Mouse (Mus musculus) embryo, embryonic 11 days (tissue): ENCODE data around the gene Cfap43.
A peak's percentile ranks its signal among the peaks of the same experiment; 100 is the strongest.

ENCODE experiments used
- DNase-seq: peaks from one replicate; pipeline ENCODE4 v3.0.0-alpha.2; 2015

Cfap43 gene

DNA sequence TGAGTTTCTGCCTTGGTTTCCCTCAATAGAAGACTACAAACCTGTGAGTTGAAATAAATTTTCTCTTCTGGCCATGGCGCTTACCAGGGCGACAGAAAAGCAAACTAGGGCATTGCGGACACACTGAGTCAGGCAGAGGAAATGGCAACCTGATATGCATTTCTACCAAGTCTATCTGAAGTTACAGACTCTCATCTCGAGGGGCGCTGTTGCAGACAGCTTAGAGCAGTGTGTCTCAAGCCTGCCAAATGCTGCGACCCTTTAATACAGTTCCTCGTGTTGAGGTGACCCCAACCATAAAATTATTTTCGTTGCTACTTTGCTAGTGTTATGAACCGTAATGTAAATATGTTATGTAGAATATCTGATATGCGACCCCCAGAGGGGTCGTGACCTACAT lies 138.1 kb downstream of the Cfap43 start:
- DNase-seq = no peak

DNA sequence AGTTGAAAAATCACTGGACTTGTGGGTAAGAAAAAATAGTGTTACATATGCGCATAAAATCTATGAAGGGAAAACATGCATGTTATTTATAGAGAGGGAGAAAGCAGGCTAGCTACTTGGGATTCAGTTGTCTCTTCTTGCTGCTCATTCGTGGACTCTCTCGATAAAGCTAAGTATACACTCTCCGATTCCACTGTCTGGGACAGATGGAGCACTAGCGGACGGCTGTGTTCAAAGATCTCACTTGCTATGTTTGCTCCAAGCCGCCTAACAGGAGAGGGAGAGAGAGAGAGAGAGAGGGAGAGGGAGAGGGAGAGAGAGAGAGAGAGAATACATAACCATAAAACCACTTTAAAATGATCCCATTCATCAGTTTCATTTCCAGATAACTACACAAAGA lies 138.9 kb downstream of the Cfap43 start:
- no peak for DNase-seq

DNA sequence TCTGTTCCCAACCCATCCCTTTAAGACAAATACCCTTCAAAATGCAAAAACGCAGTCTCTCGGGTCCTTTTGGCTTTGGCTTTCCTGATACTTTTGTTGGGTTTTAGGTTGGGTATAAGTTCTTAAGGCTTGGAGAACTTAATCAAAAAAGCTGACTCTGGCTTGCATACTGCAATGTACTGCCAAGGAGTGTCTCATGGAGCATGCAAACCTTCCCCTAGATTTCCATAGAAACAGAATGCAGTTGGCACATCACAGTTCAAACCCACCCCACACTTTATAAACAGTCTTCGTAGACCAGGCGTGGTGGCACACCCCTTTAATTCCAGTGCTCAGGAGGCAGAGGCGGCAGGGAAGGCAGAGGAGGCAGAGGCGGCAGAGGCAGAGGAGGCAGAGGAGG lies 141.2 kb downstream of the Cfap43 start:
- no peak for DNase-seq

DNA sequence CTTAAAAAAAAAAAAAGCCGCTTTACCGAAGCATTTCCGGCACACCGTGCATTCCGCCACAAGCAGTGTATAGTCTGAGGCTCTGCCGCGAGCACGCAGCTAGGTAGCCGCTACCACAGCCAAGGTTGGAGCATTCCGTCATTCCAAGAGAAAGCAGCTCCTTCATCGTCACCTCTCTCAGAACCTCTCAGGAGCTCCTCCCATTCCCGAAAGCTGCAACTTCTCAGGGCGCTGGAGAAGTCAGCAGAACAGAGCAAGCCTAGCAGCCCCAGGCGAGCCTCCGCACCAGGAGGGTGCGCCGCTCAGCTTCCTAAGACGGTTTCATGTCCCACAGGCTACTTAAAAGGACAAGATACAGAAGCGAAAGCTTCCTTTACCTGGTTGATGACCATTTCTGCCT lies 163.5 kb downstream of the Cfap43 start:
- peak; percentile 2 for DNase-seq

DNA sequence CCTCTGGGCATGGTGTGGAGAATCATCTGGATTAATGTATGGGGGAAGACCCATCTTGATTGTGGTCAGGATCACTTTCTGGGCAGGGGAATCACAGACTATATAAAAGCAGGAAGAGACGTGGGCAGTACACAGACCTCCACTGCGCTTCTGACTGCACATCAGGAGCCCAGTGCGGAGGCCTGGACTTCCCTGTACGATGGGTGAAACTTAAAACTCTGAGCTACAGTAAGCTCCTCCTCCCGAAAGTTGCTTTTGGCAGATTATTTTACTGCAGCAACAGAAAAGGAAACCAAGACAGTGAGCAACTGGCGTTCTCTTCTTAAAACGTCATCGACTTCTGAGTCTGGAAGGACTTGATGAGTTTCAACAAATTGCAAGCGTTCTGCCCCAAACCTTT lies 164.2 kb downstream of the Cfap43 start:
- no peak for DNase-seq

DNA sequence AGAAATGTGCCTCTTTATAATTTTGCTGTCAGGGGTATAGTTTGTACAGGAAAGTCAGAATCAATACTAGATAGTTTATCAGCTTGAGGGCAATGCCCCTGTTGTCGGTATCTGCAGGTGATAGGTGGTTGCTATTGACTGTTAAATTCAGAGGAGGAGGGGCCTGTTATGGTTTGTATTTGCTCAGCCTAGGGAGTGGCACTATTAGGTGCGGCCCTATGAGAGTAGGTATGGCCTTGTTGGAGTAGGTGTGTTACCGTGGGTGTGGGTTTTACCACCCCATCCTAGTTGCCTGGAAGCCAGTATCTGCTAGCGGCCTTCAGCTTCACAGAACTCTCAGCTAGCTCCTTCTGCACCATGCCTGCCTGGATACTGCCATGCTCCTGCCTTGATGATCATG lies 165.2 kb downstream of the Cfap43 start:
- DNase-seq = no peak

DNA sequence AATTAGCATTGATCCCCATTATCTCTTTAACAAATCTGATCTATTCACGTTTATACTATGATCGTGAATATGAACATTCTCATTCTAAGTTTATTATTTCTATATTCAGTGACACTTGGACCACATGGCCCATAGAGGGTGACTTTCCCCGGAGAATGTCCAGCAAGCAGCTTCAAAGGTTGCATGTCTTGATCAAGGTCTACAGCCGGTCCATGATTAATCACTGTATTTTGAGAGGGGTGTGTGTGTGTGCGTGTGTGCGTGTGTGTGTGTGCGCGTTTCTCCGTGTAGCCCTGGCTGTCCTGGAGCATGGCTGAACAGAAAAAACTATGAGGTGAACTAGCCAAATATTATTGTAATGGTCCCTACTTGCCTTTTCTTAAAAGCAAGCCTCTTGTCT lies 166.6 kb downstream of the Cfap43 start:
- DNase-seq = no peak

DNA sequence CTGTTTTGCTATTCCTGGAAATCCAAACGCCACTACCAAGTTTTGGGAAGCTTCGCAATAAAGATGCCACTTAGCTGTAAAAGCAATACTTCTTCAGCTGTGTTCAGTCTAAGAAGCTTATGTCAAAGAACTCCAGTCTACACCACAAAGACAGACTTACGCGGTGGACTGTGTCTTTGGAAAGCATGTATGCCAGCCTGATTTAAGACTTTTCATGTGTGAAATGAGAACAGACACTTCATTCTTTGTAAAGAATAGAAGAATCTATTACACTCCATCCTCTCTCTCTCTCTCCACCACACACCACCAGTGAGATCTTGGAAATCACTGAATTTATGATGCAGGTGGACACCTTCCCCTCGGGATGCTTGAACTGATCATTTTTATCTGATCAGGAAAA lies 168.7 kb downstream of the Cfap43 start:
- no peak for DNase-seq

DNA sequence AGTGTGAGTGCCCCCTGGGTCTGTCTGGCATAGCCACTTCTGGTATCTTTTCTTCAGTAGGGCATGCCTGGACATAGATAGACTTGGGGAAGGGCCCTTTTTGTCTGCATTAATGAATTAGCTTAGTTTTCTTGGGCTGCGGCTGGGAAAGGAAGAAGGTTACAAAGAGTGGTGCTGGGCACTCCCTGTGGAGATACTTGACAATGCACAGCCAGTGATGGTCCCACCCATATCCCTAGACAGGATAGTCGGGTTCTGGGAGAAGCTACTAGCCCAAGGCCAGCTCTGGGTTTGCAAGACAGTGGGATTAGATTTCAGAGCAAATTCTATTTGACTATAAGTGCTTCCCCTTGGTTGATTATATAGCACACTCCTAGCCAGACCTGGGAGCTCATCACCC lies 170.1 kb downstream of the Cfap43 start:
- no peak for DNase-seq

DNA sequence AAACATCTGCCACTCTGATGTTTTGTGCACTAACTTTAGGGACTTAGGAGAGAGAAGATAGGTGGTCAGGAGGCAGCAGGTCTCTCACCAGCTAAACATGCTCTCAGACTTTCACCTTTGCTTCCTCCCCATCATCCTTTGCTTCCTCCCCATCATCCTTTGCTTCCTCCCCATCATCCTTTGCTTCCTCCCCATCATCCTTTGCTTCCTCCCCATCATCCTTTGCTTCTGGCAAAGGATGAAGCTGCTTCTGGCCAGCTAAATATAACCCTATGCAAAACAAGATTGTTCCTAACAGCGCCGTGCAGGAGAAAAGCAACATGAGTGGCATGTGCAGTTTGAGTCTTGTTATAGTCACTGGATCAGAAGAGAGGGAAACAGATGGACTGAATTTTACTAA lies 172.0 kb downstream of the Cfap43 start:
- no peak for DNase-seq

DNA sequence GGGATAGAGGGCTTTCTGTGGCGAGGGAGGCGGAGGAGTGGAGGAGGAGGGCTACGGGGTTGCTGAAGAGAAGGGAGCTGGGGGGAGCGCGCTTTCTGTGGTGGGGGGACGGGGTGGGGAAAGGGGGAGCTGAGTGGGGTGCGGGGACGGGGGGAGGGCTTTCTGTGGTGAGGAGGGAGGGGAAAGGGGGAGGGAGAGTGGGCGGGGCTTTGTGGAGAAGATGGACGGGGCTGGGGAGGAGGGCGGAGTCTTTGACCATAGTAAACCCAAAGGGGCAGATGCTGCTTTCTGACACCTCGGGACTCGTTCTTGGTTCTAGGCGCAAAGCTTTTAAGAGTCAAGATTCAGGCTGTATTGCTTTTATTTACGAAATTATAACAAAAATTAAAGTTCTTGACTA lies 187.2 kb downstream of the Cfap43 start:
- DNase-seq = peak; percentile 86

DNA sequence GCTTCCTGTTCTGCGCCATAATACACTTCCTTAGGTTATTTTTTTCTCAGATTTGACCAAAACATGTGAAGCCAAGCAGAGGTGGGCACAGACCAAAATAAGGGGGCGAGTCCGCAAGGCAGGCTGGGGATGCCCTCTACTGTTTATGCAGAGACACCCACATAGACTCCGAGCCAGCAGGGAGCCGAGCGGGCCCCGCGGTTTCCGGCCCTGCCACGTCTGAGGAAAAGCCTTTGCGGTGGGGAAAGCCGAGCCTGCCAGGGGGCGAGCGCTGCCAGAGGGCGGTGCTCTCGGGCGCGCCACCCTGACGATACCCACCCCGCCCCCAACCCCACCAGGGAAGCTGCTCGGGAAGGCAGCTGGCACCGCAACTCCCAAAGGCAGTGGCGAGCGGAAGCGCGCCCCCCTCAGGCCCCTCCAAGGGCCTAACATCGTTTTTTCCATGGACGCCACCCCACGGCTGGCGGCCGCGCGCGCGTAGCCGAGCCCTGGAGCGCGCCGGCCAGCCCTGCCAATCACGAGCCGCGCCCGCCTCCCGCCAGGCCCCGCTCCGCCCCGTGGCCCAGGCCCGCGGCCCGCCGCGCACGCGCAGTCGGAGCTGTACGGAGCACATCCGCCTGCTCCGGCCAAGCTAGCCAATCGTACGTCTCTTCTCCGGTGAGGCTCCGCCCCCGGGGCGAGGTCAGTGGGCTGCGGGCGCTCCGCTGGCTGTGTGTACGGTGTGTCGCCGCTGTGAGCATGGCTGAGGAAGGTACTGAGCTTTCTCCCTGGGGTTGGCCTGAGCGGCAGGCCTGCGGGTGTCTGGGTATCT lies 187.8 kb downstream of the Cfap43 start, which contains the start of gene Sfr1:
Gene Sfr1 (plus strand): TSS at position 612 of the 811 bp plus-strand sequence.
- peak; percentile 99 for DNase-seq

DNA sequence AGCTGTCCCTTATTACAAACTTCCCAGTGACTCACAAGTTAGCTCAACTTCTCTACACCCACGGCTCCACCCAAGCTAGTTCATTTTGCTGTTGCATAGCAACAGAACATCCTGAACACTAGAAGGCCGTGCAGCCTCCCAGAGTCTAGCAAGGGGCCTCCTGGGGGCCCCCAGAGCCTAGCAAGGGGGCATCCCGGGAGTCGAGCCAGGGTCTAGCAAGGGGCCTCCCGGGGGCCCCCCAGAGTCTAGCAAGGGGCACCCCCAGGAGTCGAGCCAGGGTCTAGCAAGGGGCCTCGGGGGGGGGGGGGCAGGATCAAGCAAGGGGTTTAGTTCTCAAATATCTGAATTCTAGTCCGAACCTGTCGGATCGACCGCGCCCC lies 188.4 kb downstream of the Cfap43 start:
- peak; percentile 89 for DNase-seq

DNA sequence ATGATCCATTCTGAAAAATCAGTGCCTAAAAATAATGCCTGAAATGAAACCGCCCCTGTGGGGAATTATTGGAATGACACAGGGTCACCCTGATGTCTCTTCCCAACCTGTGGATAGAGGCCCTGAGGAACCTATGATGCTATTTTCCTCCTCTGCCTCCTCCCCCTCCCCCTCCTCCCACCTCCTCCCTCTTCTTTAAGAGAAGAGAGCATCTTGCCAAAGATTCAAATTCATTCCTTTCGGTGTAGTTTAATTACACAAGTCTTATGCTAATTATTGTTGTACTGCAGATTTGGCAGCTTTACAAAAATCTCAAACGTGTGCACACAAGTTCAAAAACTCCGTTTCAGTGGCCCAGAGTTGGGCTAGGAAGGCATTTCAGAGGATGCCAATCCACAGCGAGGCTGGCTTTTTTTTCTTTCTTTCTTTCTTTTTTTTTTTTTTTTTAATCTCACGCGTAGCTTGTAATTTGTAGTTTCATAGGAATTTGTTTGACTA lies 193.4 kb downstream of the Cfap43 start:
- DNase-seq = no peak

DNA sequence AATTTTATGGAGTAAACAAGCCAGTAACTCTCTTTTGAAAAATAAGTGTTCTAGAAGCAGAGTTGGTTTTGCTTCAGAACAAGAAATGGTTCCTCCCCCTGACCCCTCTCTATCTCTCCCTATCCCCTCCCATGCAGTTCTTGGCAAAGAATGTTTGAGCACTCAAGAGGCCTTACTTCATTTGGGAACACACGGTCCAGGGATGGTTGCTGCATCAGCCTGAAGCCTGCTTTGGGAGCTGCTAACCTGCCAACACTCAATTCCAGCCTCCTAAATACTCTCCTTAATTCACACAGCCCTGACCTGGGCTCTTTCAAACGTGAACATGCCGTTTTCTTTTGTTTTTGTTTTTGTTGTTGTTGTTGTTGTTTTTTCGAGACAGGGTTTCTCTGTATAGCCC lies 194.2 kb downstream of the Cfap43 start:
- DNase-seq = no peak

DNA sequence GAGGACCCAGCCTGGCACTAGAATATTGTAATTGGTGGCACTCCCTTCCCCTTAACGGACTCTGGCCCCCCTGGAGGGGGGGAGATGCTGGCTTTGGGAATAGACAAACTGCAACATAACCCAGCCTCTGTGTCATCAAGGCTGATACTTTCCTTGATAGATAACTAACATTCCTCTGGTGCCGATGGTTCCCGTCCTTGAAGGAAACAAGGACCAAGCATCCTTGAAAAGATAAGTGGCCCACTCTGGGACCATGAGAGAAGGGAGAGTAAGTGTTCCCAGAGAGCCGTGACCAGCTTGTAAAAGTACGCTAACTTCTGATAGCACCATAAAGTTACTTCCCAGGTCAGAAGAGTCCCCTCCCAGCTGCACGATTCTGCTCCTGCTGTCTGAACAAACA lies 196.6 kb downstream of the Cfap43 start:
- no peak for DNase-seq

DNA sequence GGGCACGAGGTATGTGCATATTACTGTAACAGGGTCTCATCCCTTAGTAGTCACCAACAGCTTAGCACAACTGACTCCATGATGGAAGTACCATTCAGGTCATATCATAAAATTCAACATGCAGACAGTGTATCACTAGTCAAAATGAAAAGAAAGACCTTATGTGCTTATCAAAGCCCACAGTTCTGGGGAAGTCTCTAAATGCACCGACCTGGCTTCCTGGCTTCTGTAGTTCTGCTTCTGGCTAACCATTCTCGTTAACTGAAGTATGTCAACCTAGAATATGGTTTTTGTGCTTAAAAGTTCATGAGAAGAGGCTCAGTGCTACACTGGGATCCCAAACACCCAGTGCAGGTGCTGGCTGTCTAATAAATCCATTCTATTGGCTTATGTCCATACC lies 199.9 kb downstream of the Cfap43 start:
- DNase-seq = no peak

DNA sequence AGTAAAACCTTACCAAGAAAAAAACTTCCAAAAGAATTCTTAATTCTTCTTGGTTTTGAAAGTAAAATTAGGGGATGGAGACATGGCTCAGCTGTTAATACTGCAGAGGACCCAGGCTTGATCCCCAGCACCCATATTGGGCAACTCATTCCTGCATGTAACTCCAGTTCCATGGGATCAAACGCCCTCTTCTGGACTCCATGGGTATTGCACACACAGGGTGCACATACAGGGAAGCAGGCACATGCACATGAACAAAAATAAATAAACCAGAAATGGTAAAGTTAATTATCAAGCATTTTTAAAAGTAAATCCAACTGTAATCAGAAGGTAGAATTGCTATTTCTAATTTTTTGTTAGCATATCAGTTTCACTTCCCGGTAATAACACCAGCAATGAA lies 202.9 kb downstream of the Cfap43 start:
- no peak for DNase-seq

DNA sequence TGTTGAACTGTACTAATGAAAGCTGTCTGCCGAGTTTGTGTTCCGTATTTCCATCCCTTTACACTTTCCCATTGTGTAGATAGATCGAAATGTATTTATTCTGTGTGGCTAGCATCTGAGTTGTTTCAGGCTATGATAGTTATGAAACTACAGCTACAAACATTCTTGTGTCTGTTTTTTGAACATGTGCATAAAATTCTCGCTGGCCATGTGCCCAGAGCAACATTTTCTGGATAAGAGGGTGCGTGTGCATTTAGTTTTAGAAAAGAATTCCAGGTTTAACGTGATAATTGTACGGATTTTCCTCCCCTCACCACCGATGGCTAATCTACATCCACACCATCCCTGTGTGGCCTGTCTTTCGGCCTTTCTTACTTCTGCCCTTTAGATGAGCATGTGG lies 205.6 kb downstream of the Cfap43 start:
- no peak for DNase-seq

DNA sequence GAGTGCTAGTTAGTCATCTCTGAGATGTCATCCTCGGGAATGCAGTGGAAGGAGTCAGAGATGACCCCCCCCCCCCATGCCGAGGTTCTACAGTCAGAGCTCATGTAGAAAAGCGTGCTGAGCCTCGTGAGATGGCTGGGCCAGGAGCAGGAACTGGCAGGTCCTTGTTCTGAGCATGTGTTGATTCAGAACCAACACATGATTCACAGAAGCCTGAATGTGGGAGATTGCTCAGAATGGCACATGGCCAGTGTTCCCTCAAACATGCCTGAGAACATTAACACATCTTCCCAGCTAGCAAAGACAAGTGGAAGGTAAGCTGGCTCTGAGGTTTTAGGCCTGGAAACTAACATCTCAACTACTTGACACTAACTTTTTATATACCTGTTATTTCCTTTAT lies 208.7 kb downstream of the Cfap43 start:
- DNase-seq = no peak

DNA sequence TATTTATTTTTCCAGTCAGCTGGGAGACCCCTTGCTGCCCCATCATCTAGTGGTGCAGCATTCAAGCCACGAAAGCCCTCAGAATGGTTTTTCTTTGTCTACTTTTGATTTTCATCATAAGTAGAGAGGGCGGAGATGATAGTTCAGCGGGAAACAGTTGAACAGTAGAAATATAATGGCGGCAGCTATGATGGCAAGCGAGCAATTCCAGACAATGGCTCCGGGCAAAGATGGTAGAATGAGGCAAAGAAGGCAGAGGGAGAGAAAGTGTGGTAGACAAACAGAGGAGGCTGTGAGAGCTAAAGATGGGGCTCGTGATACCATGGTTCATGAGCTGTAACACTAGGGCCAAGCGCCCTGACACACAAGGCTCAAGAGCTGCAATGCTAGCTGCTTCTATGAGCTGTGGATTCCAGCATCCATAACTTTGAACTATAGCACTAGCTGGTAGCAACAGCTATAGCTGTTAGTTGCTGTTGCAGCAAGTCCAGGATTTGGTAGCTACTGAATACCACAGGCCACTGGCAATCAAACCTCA lies 213.2 kb downstream of the Cfap43 start:
- no peak for DNase-seq

DNA sequence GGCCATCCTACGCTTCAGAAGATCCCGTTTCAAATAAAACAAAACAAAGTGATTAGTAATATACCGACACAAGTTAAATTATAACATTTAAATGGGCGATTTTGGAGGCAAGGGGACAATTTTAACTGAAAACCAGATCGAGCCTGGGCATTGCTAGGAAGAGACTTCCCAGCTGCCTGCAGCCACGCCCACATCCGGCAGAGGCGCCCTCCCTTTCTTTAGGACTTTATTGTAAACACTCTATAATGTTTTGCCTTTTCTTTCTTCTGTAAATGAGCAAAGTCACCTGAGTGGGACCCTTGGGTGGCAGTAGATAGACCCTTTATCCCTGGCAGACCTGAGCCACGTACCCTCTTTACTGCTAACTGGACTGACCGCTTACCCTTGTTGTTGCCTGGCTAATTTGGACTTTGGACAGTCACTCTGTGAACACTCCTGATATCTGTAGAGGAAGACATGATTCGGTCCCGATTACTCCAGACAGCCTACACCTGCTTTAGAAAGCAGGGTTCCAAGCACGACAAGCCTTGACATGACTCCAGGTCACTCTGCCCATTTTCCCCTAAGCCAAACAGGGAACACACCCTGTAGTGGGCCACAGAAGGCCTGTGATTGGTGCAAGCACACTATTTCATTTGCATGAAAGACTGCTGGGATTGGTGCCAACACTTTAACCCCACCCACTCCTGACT lies 213.9 kb downstream of the Cfap43 start:
- DNase-seq = no peak

DNA sequence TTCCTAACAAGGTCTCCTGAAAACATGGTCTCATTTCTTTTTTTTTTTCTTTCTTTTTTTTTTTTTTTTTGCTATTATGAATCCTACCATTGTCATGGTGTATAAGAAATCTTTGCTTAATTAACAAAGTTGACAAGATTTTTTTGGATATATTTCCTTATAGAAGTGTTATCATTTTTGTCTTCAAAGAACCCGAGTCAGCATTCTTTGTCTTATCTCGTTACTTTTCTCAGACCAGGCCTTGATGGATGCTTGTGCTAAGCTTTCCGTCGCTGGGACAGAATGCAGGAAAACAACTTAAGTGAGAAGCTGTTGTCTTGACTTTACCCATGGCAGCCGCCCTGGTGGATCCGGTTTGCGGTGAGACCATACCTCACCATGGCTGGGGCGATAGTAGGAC lies 218.6 kb downstream of the Cfap43 start:
- no peak for DNase-seq

DNA sequence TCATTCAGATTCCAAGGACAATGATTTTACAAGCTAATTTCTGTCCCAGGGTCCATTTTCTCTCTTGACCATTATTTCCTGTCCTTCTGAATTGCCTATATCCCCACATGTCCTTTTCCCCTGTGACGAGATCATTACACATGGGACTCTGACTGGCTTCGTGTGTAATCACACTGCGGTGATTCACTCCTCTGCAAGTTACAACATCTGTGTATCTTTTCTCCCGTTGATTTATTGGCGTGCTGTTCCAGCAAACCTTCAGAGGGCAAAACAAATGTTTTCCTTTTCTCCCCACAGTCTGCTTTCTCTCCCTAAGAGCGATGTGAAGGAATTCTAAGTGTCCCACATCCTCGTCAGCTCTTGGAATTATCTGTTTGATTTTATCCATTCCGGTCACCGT lies 219.3 kb downstream of the Cfap43 start:
- no peak for DNase-seq
